Mouse (Mus musculus) thymus, postnatal 14 days (tissue): ENCODE measurements around the gene Gm20388.
A peak's percentile ranks its signal among the peaks of the same experiment; 100 is the strongest.

Experiments
- DNase-seq: peaks from one replicate; pipeline ENCODE4 v3.0.0; 2021

Gene Gm20388

DNA sequence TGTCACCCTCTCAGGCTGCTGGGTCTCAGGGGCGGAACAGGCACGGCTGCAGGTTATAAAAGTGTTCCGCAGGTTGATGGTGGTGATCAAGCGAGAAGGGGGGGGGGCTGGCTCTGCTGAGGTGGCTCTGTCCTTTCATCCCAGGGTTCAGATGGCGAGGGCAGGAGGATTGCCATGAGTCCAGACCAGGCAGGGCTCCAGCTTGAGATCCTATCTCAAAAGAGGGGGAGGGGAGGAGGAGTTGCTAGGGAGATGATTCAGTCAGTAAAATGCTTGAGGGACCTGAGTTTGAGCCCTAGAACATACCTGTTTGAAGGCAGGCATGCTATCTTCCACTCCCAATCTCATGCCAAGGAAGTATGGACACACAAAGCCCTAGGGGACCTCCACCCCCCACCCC, 649.9 kb downstream of the Gm20388 start:
- DNase-seq: no peak

DNA sequence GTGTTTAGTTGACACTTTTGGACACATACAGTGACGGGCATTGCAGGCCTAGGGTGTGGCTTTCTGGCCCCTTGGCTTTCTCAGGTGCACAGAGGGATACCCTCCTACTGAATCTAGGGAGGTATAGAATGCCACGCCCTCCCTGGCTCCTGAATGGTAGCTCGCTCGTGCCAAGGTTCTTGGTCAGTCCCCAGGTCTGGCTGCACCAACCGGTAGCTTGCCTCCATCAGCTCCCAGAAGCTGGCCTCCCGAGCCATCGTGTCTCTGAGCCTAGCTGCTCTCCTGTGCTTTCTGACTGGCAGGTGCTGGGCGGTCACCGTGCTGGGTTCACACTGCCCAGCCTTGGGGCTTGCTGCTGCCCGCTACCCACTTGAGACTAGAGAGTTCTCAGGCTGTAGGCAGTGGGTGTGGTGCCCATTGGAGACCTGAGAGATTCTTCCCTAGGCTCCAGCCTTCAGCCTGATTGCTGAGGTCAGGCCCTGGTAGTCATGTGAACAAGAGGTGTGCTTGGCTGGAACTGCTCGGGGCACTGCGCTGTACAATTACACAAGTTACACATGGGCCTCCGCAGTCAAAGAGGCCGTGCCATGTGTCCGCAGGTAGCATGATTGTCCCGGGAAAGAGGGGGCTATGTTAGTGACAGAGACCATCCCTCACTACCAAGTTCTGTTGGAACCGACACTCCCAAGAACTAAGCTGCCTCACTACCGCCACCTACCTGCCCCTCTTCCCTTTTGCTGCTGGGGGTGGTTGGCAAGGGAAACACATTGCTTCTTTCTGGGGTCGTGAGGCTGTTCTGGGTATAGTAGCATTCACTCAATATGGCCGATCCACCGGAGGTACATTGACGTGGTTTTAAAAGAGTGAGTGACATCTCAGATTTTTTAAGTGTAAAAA, 651.1 kb downstream of the Gm20388 start:
- DNase-seq: peak; percentile 78

DNA sequence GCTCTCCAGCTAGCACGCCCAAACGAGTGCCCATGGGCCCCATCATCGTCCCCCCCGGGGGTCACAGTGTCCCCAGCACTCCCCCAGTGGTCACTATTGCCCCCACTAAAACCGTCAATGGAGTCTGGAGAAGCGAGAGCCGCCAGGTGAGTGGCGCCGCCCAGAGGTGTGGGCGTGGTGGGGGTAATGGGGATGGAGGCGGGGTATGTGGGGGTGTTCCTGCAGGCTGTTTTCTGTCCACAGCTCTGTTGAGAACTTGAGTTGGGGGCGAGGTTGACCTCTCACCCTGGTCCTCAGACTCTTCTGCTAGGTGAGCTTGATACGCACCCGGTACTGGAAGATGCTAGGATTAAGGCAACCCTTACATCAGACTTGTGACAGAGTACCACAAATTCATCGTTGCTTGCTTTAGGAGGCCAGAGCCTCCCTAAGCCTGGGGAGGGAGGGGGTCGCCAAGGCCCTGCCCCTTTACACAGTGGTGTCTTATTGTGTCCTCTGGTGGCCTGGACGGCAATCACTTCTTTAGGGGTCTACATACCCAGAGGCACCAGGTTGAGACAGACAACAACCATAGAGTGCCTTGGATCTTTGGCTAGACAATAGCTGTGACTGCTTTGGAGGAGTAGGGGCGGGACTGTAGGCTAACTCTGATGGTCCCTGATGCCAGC, 652.2 kb downstream of the Gm20388 start:
- no peak for DNase-seq

DNA sequence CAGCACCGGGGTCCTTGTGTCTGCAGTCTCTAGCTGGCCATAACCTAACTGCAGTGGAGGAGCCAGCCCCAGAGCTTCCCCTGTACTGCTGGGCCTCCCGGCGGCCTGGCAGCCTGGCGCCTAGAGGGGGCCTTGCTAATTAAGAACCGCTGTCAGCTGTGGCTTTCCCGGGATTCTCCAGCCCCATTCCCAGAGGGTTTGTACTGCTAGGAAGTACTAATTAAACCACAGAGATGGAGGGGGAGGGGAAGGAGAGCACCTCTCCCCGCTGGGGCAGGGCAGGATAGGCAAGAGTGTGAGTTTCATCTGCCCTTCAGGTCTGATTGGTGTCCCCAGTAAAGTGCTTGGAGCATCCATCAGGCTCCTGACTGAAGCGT, 652.7 kb downstream of the Gm20388 start:
- DNase-seq: no peak

DNA sequence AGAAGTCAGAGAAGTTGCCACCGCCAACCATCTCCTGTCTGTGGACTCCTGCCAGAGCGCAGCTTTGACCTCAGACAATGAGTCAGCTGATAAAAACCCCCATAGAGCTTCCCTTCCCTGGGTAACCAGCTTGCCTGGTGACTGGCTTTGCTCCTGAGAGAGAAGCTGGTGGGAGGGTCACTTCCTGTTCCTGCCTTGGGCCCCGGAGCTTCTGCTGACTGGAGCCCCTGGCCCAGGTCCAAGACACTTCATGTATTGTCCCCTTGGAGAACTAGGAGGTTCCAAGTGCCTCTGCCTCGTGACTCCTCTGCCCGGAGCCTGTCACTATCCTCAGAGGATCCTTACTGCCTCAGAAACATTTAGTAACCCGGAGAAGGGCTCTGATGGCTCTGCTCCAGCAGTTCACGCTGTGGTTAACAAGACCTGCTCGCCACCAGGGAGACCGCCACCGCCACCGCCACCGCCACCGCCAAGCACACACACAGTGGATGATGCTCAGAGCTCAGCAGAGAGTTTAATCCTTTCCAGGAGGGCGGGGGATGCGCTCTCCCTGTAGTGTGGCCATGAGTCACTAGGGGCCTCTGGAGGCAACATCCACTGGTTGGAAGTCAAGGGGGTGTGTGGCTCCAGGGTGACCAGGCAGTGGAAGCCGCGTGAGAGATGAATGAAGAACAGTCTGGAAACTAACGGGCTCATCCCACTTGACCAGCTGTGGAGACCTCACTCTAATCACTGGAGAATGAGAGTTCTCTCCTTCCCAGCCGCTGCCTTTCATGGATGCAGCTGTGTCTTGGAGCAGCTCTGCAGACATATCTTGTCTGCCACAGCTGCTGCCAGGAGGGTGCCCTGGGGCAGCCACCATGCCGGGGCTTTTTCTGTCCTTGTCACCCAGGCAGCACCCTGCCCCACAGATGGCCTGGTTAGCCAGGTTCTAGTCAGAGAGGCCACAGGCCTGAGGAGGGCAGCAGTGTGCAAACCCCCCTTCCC, 653.5 kb downstream of the Gm20388 start:
- DNase-seq: no peak

DNA sequence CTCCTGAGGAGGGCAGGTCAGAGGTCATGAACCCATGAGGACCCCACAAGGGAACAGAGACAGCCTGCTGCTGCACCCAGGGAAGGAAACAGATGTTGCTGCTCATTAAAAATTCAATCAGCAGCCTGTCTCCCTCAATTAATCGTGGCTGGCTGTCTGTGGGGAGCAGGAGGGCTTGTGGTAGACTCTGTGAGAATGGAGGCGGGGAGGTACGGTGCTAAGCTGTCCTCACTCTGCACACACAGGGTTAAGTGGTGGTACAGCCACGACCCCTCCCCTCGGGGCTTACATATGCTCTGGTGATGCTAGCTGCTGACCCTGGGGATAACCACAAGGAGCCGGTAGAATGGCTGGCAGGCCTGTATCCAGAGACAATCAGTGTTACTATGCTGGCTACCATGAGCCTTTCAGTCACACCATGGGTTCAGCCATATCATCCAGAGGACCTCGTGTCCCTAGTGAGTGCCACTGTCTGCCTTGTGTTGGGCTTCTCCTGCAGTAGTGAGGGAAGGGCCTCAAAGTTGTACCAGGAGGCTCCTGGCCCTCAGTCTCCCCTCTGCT, 654.6 kb downstream of the Gm20388 start:
- DNase-seq: no peak

DNA sequence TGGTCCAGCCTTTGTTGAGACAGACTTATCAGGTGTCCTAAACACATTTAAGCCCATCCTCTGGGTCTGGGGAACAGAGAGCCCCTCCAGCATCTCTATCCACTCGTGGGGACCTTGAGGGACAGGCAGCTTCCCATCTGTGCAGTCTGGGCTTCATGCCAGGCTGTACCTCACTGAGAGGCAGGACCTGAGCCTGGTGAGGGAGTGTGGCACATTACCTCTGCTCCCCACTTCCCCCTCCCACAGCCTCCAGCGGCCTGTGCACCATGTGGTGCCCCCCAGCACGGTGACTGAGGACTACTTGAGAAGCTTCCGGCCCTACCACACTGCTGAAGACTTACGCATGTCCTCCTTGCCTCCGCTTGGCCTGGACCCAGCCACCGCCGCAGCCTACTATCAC, 656.0 kb downstream of the Gm20388 start:
- no peak for DNase-seq

DNA sequence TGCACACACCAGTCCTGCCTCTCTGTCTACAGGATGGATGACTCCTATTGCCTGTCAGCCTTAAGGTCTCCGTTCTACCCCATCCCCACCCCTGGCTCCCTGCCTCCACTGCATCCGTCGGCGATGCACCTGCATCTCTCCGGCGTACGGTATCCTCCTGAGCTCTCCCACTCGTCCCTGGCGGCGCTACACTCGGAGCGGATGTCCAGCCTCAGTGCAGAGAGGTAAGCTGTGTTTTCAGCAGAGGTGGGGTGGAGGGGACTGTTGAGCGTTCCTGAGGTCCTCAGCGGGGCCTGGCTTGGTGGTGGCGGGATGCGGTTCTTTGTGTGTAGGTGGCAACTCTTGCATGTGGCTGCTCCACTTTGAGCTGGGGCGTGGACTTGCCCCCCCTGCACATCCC, 657.1 kb downstream of the Gm20388 start:
- no peak for DNase-seq

DNA sequence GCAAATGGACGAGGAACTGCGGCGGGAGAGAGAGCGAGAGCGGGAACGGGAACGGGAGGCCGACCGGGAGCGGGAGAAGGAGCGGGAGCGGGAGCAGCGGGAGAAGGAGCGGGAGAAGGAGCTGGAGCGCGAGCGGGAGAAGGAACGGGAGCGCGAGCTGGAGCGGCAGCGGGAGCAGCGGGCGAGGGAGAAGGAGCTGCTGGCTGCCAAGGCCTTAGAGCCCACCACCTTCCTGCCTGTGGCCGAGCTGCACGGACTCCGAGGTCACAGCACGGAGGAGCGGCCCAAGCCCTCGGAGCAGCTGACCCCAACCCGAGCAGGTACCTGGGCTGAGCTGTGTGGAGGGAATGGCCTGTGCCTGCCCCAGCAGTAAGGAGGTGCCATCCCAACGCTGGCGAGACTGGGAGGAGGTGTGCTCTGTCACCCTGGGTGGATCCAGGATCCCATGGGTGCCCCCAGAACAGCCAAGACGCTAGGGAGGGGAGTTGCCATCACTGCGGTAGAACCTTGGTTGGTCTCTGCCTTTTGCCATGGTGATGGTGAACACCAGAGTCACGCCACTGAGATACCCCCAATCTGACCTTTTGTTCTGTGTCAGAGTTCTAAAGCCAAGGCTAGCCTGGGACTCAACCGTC, 657.6 kb downstream of the Gm20388 start:
- no peak for DNase-seq

DNA sequence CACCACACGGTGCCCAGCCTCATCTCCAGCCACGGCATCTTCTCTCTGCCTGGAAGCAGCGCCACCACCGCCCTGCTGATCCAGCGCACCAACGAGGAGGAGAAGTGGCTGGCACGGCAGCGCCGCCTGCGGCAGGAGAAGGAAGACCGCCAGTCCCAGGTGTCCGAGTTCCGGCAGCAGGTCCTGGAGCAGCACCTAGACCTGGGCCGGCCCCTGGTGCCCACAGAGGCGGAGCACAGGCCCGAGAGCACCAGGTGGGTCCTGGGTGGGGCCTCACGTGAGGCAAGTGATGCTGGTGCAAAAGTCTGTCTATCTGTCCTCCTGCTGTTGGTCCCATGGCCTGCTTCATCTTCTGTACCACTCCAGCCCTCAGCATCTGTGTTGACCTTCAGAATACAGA, 658.5 kb downstream of the Gm20388 start:
- no peak for DNase-seq

DNA sequence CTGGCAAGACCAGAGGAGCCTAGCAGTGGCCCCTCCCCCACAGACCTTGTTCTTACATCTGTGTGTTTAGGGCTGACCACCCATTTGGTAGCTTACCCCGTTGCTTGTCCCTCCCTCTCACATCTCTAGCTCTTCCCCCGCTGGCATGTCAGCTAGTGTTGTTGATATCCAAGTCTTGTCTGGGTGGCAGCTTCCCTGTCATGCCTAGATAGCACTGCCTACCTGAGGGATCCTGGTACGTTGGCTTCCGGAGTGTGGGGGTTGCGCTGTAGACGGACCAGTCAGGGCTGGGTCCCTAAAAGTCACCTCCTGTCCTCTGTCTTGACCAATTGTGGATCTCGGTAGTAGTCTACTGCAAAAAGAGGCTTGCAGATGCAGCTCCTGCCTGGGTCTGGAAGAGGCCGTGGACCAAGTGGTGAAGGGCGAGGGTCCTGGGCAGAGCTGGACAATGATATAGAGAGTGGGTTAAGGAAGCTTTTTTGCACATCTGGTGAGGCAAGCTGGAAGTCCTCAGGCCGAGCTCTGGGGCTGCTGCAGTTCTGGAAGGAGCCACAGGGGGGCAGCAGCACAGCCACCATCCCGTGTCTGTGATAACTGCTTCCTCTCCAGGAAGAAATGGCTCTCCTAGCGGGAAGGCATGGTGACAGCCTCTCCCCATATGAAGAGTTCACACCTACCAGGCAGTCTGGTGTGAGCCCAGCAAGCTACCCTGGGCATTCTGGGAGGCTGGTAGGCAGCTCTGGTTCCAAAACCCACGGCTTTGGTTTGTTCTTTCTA, 659.5 kb downstream of the Gm20388 start:
- peak; percentile 84 for DNase-seq

DNA sequence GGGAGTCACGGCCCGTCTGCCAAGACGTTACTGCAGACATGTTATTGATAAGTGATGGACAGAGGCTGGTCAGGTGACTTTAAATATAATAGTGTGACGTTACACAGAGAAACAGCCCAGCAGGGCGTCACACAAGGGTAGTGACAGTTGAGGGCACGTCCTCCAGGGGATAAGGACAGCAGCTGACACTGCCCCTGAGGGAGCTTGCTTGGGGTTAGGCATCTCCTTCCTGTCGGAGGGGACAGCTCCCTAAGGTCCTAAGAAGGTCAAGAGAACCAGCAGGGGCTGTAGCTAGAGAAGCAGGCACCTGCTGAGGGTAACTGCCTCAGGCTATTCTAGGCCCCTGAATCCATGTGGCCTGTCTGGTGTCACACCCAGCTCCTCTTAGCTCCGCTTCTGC, 660.9 kb downstream of the Gm20388 start:
- DNase-seq: no peak

DNA sequence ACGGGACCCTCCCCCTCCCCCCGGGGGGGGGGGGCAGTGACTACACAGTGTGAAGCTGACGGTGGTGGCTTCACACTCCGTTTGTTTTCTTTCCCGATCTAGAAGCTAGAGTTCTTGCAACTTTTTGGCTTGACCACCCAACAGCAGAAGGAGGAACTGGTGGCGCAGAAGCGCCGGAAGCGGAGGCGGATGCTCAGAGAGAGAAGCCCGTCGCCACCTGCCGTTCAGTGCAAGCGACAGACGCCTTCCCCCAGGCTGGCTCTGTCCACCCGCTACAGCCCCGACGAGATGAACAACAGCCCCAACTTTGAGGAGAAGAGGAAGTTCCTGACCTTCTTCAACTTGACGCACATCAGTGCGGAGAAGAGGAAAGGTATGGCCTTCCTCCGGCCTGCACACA, 661.9 kb downstream of the Gm20388 start:
- DNase-seq: no peak

DNA sequence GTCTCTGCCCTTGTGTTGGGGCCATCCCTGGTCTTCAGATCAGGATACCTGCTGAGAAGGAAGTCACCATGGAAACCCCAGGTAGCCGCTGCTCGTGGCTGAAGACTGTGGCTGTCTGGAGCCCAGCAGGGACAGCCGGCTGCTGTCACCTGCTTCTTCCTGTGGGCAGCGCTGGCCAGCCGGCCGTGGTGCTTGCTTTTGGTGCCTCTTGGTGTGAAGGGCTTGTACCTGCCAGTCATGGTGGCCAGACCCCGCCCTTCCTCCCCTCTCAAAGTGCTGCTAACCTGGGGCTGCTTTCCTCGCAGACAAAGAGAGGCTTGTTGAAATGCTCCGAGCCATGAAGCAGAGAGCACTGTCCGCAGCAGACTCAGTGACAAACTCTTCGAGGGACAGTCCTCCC, 663.2 kb downstream of the Gm20388 start:
- DNase-seq: no peak

DNA sequence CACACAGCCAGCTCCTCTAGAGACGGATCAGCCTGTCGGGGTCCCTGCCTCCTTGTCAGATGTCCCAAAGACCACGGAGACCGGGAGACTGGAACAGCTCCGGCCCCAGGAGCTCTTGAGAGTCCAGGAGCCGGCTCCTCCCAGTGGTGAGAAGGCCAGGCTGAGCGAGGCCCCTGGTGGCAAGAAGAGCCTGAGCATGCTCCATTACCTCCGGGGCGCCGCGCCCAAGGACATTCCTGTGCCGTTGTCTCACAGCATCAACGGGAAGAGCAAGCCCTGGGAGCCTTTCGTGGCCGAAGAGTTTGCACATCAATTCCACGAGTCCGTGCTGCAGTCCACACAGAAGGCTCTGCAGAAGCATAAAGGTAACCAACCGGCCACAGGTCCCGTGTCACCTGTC, 664.3 kb downstream of the Gm20388 start:
- DNase-seq: no peak

DNA sequence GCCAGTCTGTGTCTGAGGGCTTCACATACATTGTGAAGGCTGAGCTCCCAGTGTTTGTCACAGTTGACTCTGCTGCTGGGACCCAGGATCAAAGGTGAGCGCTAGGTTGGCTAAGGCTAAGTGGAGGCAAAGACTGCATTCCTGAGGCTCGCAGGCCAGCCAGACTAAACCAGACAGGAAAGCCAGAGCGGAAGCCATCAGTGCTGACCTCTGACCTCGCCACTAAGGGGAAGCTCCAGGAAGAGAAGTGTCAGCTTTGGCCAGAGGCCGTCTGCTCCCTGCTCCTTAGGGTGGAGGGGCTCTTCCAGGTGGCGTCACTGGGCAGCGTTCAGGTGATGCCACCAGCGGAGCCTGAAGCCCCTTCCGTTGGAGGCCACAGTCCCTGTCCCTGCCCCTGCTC, 665.2 kb downstream of the Gm20388 start:
- DNase-seq: no peak

DNA sequence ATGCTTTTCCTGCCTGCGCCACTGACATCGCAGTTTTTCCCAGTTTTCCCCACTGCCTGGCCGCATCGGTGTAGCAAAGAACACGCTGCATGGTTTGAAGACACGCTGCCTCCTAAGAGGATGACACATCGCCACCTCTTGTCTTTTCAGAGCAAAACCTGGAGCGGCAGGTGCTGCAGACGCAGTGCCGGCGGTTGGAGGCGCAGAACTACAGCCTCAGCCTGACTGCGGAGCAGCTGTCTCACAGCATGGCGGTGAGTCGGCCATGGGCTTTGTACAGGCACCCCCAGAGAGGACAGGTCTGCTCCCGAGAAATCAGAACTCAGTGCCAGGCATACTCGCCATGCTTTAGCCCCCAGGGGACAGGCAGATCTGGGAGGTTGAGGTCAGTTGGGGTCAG, 667.2 kb downstream of the Gm20388 start:
- DNase-seq: no peak

DNA sequence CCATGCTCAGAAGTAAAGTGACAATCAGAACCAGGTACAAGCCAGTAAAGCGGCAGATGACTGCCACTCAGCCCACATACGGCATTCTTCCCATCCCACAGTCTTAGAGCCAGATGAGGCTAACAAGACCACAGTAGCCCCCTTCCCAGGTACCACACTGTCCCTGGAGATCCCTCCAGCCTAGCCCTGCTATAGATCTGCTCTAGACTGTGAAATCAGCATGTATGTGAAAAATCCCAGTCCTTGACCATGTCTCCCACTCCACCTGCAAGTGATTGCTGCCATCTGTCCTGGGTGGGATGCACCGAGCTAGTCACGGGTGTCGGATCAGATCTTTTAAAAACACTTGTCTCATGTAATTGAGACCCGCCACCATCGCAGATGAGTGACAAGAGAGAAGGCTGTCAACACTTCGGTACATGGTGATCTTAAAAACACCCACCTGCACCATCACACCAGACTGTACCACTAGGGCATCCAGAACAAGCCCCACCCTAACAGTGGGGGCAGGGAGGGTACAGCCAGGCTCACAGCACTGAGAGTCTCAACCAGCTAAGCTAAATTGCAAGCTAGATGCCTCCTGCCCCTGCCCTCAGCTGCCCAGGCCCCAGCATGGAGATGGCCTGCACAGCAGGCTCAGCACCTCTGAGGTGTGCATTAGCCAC, 669.8 kb downstream of the Gm20388 start:
- DNase-seq: no peak

DNA sequence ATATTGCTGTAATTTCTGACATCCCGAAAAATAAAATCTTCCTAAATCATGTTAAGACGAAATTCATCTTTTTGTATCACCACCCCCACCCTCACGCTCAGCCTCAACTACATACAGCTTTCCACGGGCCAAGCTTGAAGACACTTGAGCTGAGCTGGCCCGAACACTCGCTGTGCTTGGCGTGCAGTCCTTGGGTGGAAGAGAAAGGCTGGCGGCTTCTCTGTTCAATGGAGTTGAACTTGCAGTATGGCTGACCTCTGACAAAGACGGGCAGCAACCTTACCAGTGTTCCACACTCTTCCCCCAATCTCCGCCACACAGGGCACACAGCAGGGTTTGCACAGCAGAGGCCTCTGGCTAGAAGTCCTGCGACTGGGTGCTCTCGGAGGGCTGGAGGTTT, 670.7 kb downstream of the Gm20388 start:
- no peak for DNase-seq

DNA sequence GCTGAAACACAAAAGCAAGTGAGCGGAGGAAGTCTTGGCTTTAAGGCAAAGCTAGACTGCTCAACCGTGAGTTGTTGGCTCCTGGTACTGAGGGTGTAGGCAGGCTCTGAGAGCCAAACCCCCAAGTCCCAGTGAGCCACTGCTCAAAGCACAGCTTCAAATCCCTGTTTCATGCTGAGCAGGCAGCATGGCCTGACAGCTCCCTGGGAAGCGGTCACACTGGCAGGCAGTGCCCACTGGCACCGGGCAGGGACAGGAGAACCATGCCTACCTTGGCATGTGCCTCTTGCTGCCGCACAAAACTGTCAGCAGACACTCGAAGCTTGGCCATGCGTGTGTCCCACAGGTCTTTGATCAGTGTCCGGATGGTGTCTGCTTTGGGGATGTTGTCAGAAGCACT, 671.2 kb downstream of the Gm20388 start:
- no peak for DNase-seq

DNA sequence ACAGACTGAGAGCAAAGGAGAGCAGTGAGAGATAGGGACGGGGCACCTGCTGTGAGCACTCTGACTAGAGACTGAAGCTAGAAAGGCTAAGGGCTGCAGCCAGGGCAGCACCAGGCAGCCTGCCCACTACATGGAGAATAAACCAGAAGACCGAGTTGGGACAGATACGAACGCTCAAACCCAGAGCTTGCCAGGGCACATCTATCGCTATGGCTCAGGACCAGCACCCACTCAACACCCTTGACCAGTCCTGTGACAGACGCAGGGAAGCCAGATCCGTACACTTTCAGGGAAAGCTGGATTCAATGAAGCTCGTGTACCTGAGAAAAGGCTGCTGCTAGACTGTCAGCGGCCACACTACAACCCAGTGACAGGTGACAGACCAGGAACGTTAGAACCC, 674.9 kb downstream of the Gm20388 start:
- no peak for DNase-seq
